Mouse (Mus musculus) forebrain, embryonic 15.5 days (tissue): Measurements from ENCODE around the gene Syt1. TPM values are rescaled to one million over a fixed set of nuclear protein-coding genes. Genes with fewer than 3 reads are reported as not detected.

ENCODE experiments used
- ATAC-seq: fragments of 200-750 bp; cut with Nextera tagmentation; replicated peaks from 2 replicates; pipeline ENCODE4 v1.8.0; 2017; ENCODE audit warnings: mild to moderate bottlenecking, moderate TSS enrichment, moderate library complexity
- H3K27ac ChIP-seq: fragments of 300-500 bp; sonication (generic); replicated peaks from 2 replicates; pipeline ENCODE4 v1.5.1; 2015; ENCODE audit warnings: mild to moderate bottlenecking, inconsistent platforms
- H3K27me3 ChIP-seq: fragments of 300-500 bp; sonication (generic); 2 replicates; pipeline ENCODE4 v1.6.1; 2015; ENCODE audit warnings: inconsistent platforms
- H3K36me3 ChIP-seq: fragments of 300-500 bp; sonication (generic); 2 replicates; pipeline ENCODE4 v1.6.1; 2015; ENCODE audit warnings: mild to moderate bottlenecking, inconsistent platforms
- H3K4me1 ChIP-seq: fragments of 300-500 bp; sonication (generic); 2 replicates; pipeline ENCODE4 v1.6.1; 2015; ENCODE audit warnings: inconsistent platforms
- H3K4me2 ChIP-seq: fragments of 300-500 bp; sonication (generic); replicated peaks from 2 replicates; pipeline ENCODE4 v1.6.1; 2015; ENCODE audit warnings: mild to moderate bottlenecking, inconsistent platforms
- H3K4me3 ChIP-seq: fragments of 300-500 bp; sonication (generic); 2 replicates; pipeline ENCODE4 v1.5.1; 2015; ENCODE audit warnings: mild to moderate bottlenecking, inconsistent platforms
- H3K9ac ChIP-seq: fragments of 300-500 bp; sonication (generic); replicated peaks from 2 replicates; pipeline ENCODE4 v1.6.1; 2015; ENCODE audit warnings: mild to moderate bottlenecking, inconsistent platforms
- H3K9me3 ChIP-seq: fragments of 300-500 bp; sonication (generic); 2 replicates; pipeline ENCODE4 v1.6.1; 2016; ENCODE audit warnings: inconsistent platforms
- WGBS: fragments of 180-500 bp; shearing (Covaris S2); methylation state at CpG from one replicate; pipeline ENCODE4 v1.1.7; 2015; ENCODE audit warnings: mixed read lengths; 5-methylcytosine and 5-hydroxymethylcytosine counted together
- polyA plus RNA-seq: library from polyadenylated mRNA; unstranded; fragments of >200 nt; fragmentation: Nextera tagmentation; extraction: Ambion mirVana; gene quantifications from 2 replicates; pipeline ENCODE4 v1.2.1, GENCODE M21; 2015

Gene Syt1
- polyA plus RNA-seq, 1 experiment from 2014 or later: 83.0 TPM

- 86% methylated on average over 4 of the region's 4 CpGs for WGBS
- Histone ChIP-seq H3K36me3 (0 out of 2 replicates have a peak, but pooled peaks cover 4% of the 10 kb centered on the region), H3K4me3 (no peak overlapping the region), H3K4me2 (no peak overlapping the region), H3K4me1 (0 out of 2 replicates have a peak, but pooled peaks cover 2% of the 10 kb centered on the region), H3K27ac (no peak overlapping the region), H3K27me3 (no peaks in the 10 kb centered on the region), H3K9ac (no peak overlapping the region), H3K9me3 (no peaks in the 10 kb centered on the region)
- ATAC-seq: no peak
These were observed 375.2 kb downstream of the Syt1 start for GRCm38 (mm10) chr10:108635616-108636015.

- no peaks in the 10 kb centered on the region for H3K9me3 ChIP-seq
- H3K27ac ChIP-seq: no peak overlapping the region
- no peak overlapping the region for H3K9ac ChIP-seq
- 0 out of 2 replicates have a peak, but pooled peaks cover 4% of the 10 kb centered on the region for H3K36me3 ChIP-seq
- no peaks in the 10 kb centered on the region for H3K27me3 ChIP-seq
- H3K4me3 ChIP-seq: no peak overlapping the region
- no peak overlapping the region for H3K4me2 ChIP-seq
- 0 out of 2 replicates have a peak, but pooled peaks cover 2% of the 10 kb centered on the region for H3K4me1 ChIP-seq
- ATAC-seq: no peak
- WGBS: 87% methylated on average over 8 of the region's 8 CpGs
These were observed 379.9 kb downstream of the Syt1 start for GRCm38 (mm10) chr10:108630841-108631240.

- ATAC-seq: no peak
- Histone ChIP-seq H3K27ac (no peak overlapping the region), H3K4me1 (no peaks in the 10 kb centered on the region), H3K36me3 (0 out of 2 replicates have a peak, but pooled peaks cover 3% of the 10 kb centered on the region), H3K9ac (no peak overlapping the region), H3K4me3 (no peak overlapping the region), H3K4me2 (no peak overlapping the region), H3K9me3 (no peaks in the 10 kb centered on the region), H3K27me3 (no peaks in the 10 kb centered on the region)
- WGBS: 66% methylated on average over 3 of the region's 3 CpGs
These were observed 384.4 kb downstream of the Syt1 start for GRCm38 (mm10) chr10:108626404-108626803.

- Histone ChIP-seq H3K4me2 (no peak overlapping the region), H3K27ac (no peak overlapping the region), H3K27me3 (no peaks in the 10 kb centered on the region), H3K4me1 (no peaks in the 10 kb centered on the region), H3K4me3 (no peak overlapping the region), H3K36me3 (no peaks in the 10 kb centered on the region), H3K9me3 (no peaks in the 10 kb centered on the region), H3K9ac (no peak overlapping the region)
- 51% methylated on average over 4 of the region's 4 CpGs for WGBS
- ATAC-seq: 0 out of 2 replicates have a peak, but pooled peaks have one; percentile 46
These were observed 387.8 kb downstream of the Syt1 start for GRCm38 (mm10) chr10:108623002-108623401.

- H3K4me2 ChIP-seq: no peak overlapping the region
- no peaks in the 10 kb centered on the region for H3K27me3 ChIP-seq
- H3K4me3 ChIP-seq: no peak overlapping the region
These were observed 390.9 kb downstream of the Syt1 start for GRCm38 (mm10) chr10:108619861-108620260.

GRCm38 (mm10) chr10:108619217-108619616, 391.6 kb downstream of the Syt1 start:
- ATAC-seq: no peak
- 92% methylated on average over 5 of the region's 5 CpGs for WGBS

More at GRCm38 (mm10) chr10:108619861-108620260, 390.9 kb downstream of the Syt1 start:
- Histone ChIP-seq H3K4me1 (no peaks in the 10 kb centered on the region), H3K36me3 (no peaks in the 10 kb centered on the region), H3K27ac (no peak overlapping the region), H3K9me3 (no peaks in the 10 kb centered on the region), H3K9ac (no peak overlapping the region)
- no peak for ATAC-seq
- 79% methylated on average over 5 of the region's 5 CpGs for WGBS

GRCm38 (mm10) chr10:108610057-108610644, 400.6 kb downstream of the Syt1 start:
- H3K4me1 ChIP-seq: no peaks in the 10 kb centered on the region
- no peaks in the 10 kb centered on the region for H3K27me3 ChIP-seq
- no peak overlapping the region for H3K4me3 ChIP-seq
- ATAC-seq: no peak
- WGBS: 78% methylated on average over 14 of the region's 14 CpGs
- no peaks in the 10 kb centered on the region for H3K36me3 ChIP-seq
- H3K9me3 ChIP-seq: no peaks in the 10 kb centered on the region
- no peak overlapping the region for H3K27ac ChIP-seq
- H3K9ac ChIP-seq: no peak overlapping the region
- no peak overlapping the region for H3K4me2 ChIP-seq

More at GRCm38 (mm10) chr10:108619217-108619616, 391.6 kb downstream of the Syt1 start:
- Histone ChIP-seq H3K4me3 (no peak overlapping the region), H3K4me1 (no peaks in the 10 kb centered on the region), H3K9ac (no peak overlapping the region), H3K9me3 (no peaks in the 10 kb centered on the region), H3K4me2 (no peak overlapping the region), H3K27me3 (no peaks in the 10 kb centered on the region), H3K36me3 (no peaks in the 10 kb centered on the region), H3K27ac (no peak overlapping the region)

- H3K4me3 ChIP-seq: no peak overlapping the region
- H3K27ac ChIP-seq: peak overlapping the region; percentile 13; the same call in 1 of the 2 replicates
- H3K27me3 ChIP-seq: no peaks in the 10 kb centered on the region
- H3K36me3 ChIP-seq: 0 out of 2 replicates have a peak, but pooled peaks cover 6% of the 10 kb centered on the region
- H3K4me2 ChIP-seq: no peak overlapping the region
- H3K4me1 ChIP-seq: peaks cover 9% of the 10 kb centered on the region; the same call in 1 of the 2 replicates
- peak; percentile 63; the same call in 1 of the 2 replicates for ATAC-seq
- whole genome bisulfite sequencing: 81% methylated on average over 8 of the region's 8 CpGs
- H3K9me3 ChIP-seq: peaks cover 5% of the 10 kb centered on the region; the same call in 1 of the 2 replicates
- no peak overlapping the region for H3K9ac ChIP-seq
These were observed 408.9 kb downstream of the Syt1 start for GRCm38 (mm10) chr10:108601672-108602412.

- Histone ChIP-seq H3K27me3 (no peaks in the 10 kb centered on the region), H3K4me2 (no peak overlapping the region), H3K9ac (no peak overlapping the region), H3K4me3 (no peak overlapping the region), H3K36me3 (0 out of 2 replicates have a peak, but pooled peaks cover 6% of the 10 kb centered on the region), H3K4me1 (peaks cover 9% of the 10 kb centered on the region; the same call in 1 of the 2 replicates), H3K9me3 (peaks cover 5% of the 10 kb centered on the region; the same call in 1 of the 2 replicates), H3K27ac (no peak overlapping the region; the same call in 1 of the 2 replicates)
- 66% methylated on average over 9 of the region's 9 CpGs for WGBS
- no peak for ATAC-seq
These were observed 410.1 kb downstream of the Syt1 start for GRCm38 (mm10) chr10:108600693-108601092.

- Histone ChIP-seq H3K9ac (no peak overlapping the region), H3K27ac (no peak overlapping the region), H3K36me3 (0 out of 2 replicates have a peak, but pooled peaks cover 6% of the 10 kb centered on the region), H3K4me1 (peaks cover 9% of the 10 kb centered on the region; the same call in 1 of the 2 replicates), H3K9me3 (peaks cover 5% of the 10 kb centered on the region; the same call in 1 of the 2 replicates), H3K27me3 (no peaks in the 10 kb centered on the region), H3K4me3 (no peak overlapping the region), H3K4me2 (no peak overlapping the region)
- ATAC-seq: no peak
- WGBS: 82% methylated on average over 1 of the region's 1 CpGs
These were observed 413.4 kb downstream of the Syt1 start for GRCm38 (mm10) chr10:108597385-108597784.

GRCm38 (mm10) chr10:108596162-108596927, 414.4 kb downstream of the Syt1 start:
- Histone ChIP-seq H3K9ac (no peak overlapping the region), H3K36me3 (0 out of 2 replicates have a peak, but pooled peaks cover 6% of the 10 kb centered on the region), H3K9me3 (peaks cover 5% of the 10 kb centered on the region; the same call in 1 of the 2 replicates), H3K4me3 (no peak overlapping the region), H3K27me3 (no peaks in the 10 kb centered on the region), H3K4me2 (no peak overlapping the region), H3K4me1 (peaks cover 6% of the 10 kb centered on the region; the same call in 1 of the 2 replicates), H3K27ac (no peak overlapping the region)
- ATAC-seq: no peak
- 85% methylated on average over 11 of the region's 11 CpGs for WGBS
